Mouse (Mus musculus) frontal cortex, postnatal 10 days (tissue): ENCODE data around the gene Abhd16b.

Experiments
- DNase-seq, 2 experiments: peaks; one replicate each; pipeline ENCODE4 v3.0.0; 2022; ENCODE audit warnings: low spot score in 2 of 2, mixed read lengths in 1 of 2

The Abhd16b gene

GRCm38 (mm10) chr2:181493156-181493927 lies at the start of gene Abhd16b:
Gene Abhd16b, plus strand, starts transcription at chr2:181493206.
- DNase-seq = peak in 1 of 2 experiments; percentile 17

DNA sequence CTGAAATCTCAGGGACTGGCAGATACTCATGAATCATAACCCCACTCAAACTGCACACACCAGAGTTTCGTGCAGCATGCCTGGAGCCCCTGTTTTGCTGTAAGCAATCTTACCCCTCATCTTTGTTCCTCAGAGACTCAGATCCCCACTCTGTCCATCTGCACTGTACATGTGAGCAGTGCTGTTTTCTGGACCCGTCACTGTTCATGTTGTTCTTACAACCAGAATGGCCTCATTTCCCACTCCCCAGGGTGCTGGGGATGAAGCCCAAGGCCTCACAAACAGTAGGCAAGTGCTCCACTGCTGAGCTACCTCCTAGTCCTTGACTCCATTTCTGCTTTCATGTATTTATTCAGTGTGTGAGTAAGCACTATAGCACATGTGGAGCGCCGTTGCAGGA lies 40.8 kb upstream of the Abhd16b start:
- DNase-seq = no peak

DNA sequence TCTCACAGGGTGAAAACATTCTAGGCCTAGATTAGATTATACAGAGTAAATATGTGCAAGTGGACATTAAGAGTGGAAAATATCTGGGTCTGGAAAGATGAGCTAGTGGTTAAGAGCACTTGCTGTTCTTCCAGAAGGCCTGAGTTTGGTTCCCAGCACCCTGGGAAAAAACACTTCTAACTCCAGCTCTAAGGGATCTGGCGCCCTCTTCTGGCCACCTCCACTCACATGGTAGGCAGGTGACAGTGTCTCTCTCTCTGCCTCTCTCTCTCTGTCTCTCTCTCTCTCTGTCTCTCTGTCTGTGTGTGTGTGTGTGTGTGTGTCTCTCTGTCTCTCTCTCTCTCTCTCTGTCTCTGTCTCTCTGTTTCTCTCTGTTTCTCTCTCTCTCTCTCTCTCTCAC lies 39.7 kb upstream of the Abhd16b start:
- DNase-seq = no peak

DNA sequence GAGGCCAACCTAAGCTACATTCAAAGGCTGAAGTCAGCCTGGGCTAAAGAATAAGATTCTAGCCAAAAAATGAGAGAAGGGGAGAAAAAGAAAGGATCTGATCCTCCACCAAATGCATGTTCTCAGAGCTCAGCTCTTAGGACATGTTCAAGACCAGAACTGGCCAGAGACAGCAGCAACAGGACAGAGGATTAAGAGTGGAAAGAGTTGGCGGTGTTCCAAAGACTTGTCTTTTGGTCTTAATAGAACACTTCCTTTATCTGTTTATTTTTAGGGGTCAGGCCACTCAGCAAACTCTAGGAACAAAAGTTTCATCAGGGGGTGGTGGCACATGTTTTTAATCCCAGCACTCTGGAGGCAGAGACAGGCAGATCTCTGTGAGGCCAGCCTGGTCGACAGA lies 37.1 kb upstream of the Abhd16b start:
- no peak for DNase-seq

DNA sequence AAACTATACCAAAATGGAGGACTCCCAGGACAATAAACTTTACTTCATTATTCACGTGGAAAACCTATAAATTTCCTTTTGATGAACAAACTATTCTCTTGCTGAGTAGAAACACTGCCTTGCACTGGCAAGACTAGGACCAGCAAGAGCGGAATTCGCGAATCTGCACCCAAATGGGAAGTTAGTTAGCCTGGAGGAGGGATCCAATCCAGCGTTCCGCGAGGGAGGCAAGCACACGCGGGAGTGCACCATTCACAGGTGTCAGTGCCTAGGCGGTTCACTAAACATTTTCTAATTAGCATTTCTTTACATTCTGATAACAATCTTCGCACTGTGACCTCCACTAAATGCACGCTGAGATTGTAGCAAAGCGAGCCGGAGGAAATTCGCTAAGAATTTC lies 35.2 kb upstream of the Abhd16b start:
- no peak for DNase-seq

- DNase-seq = peak in 1 of 2 experiments; percentile 27
These were observed 34.4 kb upstream of the Abhd16b start for GRCm38 (mm10) chr2:181458411-181459152.

DNA sequence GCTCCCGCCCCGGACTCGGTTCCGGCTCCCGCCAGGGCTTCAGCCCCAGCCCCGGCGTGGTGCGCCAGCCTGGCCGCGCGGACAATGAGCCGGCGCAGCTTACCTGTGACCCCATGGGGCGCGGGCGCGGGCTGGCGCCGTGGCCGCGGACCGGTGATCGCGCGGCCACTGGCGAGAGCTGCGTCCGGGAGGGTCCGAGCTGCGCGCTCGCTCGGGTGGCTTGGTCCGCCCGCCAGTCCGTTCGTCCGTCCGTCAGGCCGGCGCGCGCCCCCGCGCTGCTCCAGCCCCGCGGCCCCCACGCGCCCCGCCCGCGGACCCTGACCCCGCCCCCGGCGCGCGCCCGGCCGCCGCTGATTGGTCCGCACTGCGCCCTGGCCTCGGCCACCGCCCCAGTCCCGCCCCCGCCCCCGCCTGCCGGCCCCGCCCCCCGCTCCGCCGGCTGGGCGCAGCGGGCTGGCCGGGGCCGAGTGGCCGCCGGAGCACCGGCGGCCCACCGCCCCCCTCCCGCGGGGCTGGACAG lies 33.8 kb upstream of the Abhd16b start, which contains the start of gene Zbtb46:
Gene Zbtb46 (minus strand): TSS at position 274 of the 520 bp plus-strand sequence.
- DNase-seq = peak; percentile 51 to 75

GRCm38 (mm10) chr2:181459673-181460621 lies 33.1 kb upstream of the Abhd16b start:
- DNase-seq = peak; percentile 39 to 59

DNA sequence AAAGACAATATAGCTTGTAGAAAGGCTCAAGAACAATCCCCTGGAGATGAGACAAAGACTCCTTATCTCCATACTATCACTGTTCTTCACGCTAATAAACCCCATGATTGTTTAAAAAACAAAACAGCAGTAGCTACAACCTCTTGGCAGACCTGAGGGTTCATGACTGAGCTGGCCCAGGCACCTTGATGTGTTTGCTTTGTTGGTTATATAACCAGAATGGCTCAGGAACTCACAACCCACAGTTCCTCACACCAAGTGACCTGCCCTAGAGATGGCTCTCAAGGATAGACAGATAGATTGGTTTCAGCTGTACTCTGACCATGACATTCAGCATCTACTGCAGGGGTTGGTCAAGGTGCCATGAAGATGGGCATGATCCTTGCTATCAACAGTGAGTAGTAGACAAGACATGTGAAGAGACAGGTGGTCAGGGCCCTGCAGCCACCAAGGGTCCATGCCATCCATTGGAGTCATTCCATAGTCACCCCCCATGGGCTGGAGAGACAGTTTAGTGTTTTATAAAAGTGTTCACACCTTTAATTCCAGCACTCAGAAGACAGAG lies 31.4 kb upstream of the Abhd16b start:
- no peak for DNase-seq

- no peak for DNase-seq
These were observed 30.4 kb upstream of the Abhd16b start for GRCm38 (mm10) chr2:181462604-181463003.

- DNase-seq = peak; percentile 56 to 62
These were observed 29.8 kb upstream of the Abhd16b start for GRCm38 (mm10) chr2:181463008-181463738.

GRCm38 (mm10) chr2:181465423-181465822 lies 27.6 kb upstream of the Abhd16b start:
- no peak for DNase-seq

DNA sequence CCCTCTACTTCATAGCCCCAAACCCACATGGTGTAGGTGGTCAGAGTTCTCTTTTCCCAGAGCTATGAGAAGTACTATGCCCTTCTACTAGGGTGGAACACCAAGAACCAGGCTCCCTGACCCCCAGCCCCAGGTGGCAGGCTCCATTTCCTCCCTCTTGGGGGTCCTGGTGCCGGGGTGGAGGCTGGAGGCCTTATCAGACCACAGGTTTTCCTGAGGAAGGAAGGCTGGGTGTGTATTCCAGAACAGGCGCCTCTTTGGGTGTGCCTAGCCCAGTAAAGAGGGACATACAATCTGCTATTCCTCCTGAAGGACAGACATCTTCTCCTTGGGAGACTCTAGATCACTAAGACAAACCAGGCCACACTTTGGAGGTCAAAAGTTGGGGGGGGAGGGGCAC lies 22.7 kb upstream of the Abhd16b start:
- no peak for DNase-seq

GRCm38 (mm10) chr2:181471246-181471645 lies 21.8 kb upstream of the Abhd16b start:
- DNase-seq = no peak

- DNase-seq = no peak
These were observed 20.7 kb upstream of the Abhd16b start for GRCm38 (mm10) chr2:181472256-181472827.

- no peak for DNase-seq
These were observed 9.9 kb upstream of the Abhd16b start for GRCm38 (mm10) chr2:181483120-181483519.

- no peak for DNase-seq
These were observed 9.3 kb upstream of the Abhd16b start for GRCm38 (mm10) chr2:181483562-181484318.

GRCm38 (mm10) chr2:181484456-181485233 lies 8.4 kb upstream of the Abhd16b start:
- DNase-seq = no peak

DNA sequence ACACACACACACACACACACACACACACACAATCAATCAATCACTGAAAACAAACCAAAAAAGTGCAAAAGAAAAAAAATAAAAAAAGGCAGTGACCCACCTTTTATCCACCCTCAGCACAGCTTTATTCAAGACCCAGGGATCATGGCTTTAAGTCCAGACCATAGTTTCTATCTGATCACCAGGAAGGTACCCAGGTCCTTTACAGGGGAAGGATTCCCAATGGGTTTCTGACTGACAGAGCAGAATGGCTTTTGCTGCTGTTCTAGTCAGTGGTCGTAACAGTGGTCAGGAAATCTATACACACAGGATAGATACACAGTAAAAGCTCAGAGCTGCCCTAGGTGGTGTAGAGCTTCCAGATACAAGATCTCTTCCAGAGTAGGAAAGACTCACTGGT lies 7.3 kb upstream of the Abhd16b start:
- DNase-seq = no peak
